ENCODE assay signal across 23 mouse cellular contexts in the genomic region with DNA sequence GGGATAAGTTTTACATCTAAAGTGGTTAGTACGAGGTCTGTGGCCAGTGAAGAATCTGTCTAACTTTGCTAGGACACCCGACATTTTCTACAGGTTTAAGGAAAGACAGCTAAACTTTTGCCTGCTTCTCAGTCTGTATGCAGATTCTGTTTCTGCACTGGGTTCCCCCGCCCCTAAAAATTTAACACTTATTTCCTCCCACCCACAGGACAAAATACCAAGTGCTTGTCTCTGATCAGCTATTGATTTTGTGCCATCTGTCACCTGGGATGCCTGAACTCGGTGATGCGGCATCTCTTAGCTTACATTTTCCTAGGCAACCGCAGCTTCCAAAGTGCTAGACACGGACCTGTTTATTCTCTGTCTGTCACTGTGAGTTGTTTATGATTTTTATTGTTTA.
DNase-seq lines count a peak whose midpoint lies in the region; ATAC-seq and TF ChIP-seq lines count a peak whose summit lies in the region.
"Had no signal": no experiment of that assay in that cellular context is flagged by ENCODE, and none has a peak within 500 bp of the region (broad histone marks: within the 10 kb centered on the region; RNA-seq: fewer than 3 reads in every experiment).

No protein-coding gene starts in this region.

- H3K27me3 ChIP-seq in forebrain, embryonic 13.5 days: no peaks in the 10 kb centered on the region
- H3K27me3 ChIP-seq in forebrain, embryonic 10.5 days (ENCODE audit: poor library complexity, severe bottlenecking): no peaks in the 10 kb centered on the region
- no peaks in the 10 kb centered on the region for H3K27me3 ChIP-seq in heart, embryonic 10.5 days (ENCODE audit: insufficient read depth, poor library complexity, severe bottlenecking)
- H3K27me3 ChIP-seq: embryonic facial prominence, embryonic 12.5 days; embryonic facial prominence, embryonic 15.5 days; forebrain, embryonic 15.5 days; hindbrain, embryonic 12.5 days; hindbrain, embryonic 15.5 days had no signal

- H3K4me2 ChIP-seq in forebrain, embryonic 13.5 days: no peak overlapping the region
- H3K4me2 ChIP-seq: embryonic facial prominence, embryonic 12.5 days; embryonic facial prominence, embryonic 15.5 days; forebrain, embryonic 15.5 days; heart, embryonic 11.5 days; hindbrain, embryonic 12.5 days; hindbrain, embryonic 15.5 days had no signal

- TF ChIP-seq CTCF in layer of hippocampus, adult 2 months (conservative IDR thresholded peaks at IDR 0.05): no peak

- no peak overlapping the region for H3K9ac ChIP-seq in forebrain, embryonic 13.5 days
- H3K9ac ChIP-seq: embryonic facial prominence, embryonic 12.5 days; embryonic facial prominence, embryonic 15.5 days; forebrain, embryonic 15.5 days; hindbrain, embryonic 12.5 days; hindbrain, embryonic 15.5 days had no signal

- no peak overlapping the region for H3K27ac ChIP-seq in forebrain, embryonic 13.5 days
- H3K27ac ChIP-seq in forebrain, embryonic 10.5 days: no peak overlapping the region
- H3K27ac ChIP-seq in heart, embryonic 10.5 days: no peak overlapping the region
- peak overlapping the region; percentile 70 for H3K27ac ChIP-seq in layer of hippocampus, adult 2 months
- H3K27ac ChIP-seq: embryonic facial prominence, embryonic 12.5 days; embryonic facial prominence, embryonic 15.5 days; forebrain, embryonic 15.5 days; heart, adult 2 months; hindbrain, embryonic 12.5 days; hindbrain, embryonic 15.5 days had no signal

- no peaks in the 10 kb centered on the region for H3K36me3 ChIP-seq in forebrain, embryonic 13.5 days (ENCODE audit: poor library complexity, severe bottlenecking)
- H3K36me3 ChIP-seq in forebrain, embryonic 10.5 days (replicated peaks): no peaks in the 10 kb centered on the region
- no peaks in the 10 kb centered on the region for H3K36me3 ChIP-seq in heart, embryonic 10.5 days
- H3K36me3 ChIP-seq: embryonic facial prominence, embryonic 12.5 days; embryonic facial prominence, embryonic 15.5 days; forebrain, embryonic 15.5 days; hindbrain, embryonic 12.5 days; hindbrain, embryonic 15.5 days had no signal

- DNase-seq in forebrain, embryonic 10.5 days (ENCODE audit: extremely low spot score, low spot score): no peak
- DNase-seq in heart, adult 11 months: peak; percentile 72
- DNase-seq in heart, embryonic 10.5 days (ENCODE audit: low spot score): no peak
- DNase-seq in layer of hippocampus, adult 2 months (ENCODE audit: low spot score in 2 of 2): peak; percentile 46 to 66
- no peak for DNase-seq in layer of hippocampus, postnatal 25 days (ENCODE audit: extremely low spot score in 1 of 2, low spot score in 1 of 2)
- peak; percentile 47 for DNase-seq in layer of hippocampus, adult 9-11 months
- DNase-seq: adrenal gland, adult 8-10 months; adrenal gland, postnatal 25 days; cerebellum, adult 11 months; cerebellum, adult 2 months; cerebellum, adult 9-11 months; cerebellum, postnatal 25 days; gastrocnemius, postnatal 25 days; heart, adult 2 months had no signal

- no peaks in the 10 kb centered on the region for H3K9me3 ChIP-seq in forebrain, embryonic 13.5 days (replicated peaks)
- H3K9me3 ChIP-seq in forebrain, embryonic 10.5 days: no peaks in the 10 kb centered on the region
- no peaks in the 10 kb centered on the region for H3K9me3 ChIP-seq in heart, embryonic 10.5 days
- H3K9me3 ChIP-seq: embryonic facial prominence, embryonic 12.5 days; embryonic facial prominence, embryonic 15.5 days; forebrain, embryonic 15.5 days; hindbrain, embryonic 12.5 days; hindbrain, embryonic 15.5 days had no signal

- peak; percentile 24; the same call in 1 of the 2 replicates for ATAC-seq in forebrain, embryonic 13.5 days
- ATAC-seq in frontal cortex, adult (ENCODE audit: low TSS enrichment): no peak
- ATAC-seq: activated CD4-positive, CD25-positive, alpha-beta regulatory T cell, adult 4 months; forebrain, embryonic 15.5 days had no signal

- peaks cover 15% of the 10 kb centered on the region for H3K4me1 ChIP-seq in forebrain, embryonic 13.5 days
- H3K4me1 ChIP-seq in forebrain, embryonic 10.5 days: peaks cover 10% of the 10 kb centered on the region
- no peaks in the 10 kb centered on the region for H3K4me1 ChIP-seq in heart, embryonic 10.5 days
- H3K4me1 ChIP-seq: embryonic facial prominence, embryonic 12.5 days; embryonic facial prominence, embryonic 15.5 days; hindbrain, embryonic 12.5 days had no signal

- WGBS in forebrain, embryonic 13.5 days: 68% methylated on average over 7 of the region's 7 CpGs
- 87% methylated on average over 7 of the region's 7 CpGs for WGBS in forebrain, embryonic 10.5 days
- 83% methylated on average over 7 of the region's 7 CpGs for WGBS in heart, embryonic 10.5 days

- no peak overlapping the region for H3K4me3 ChIP-seq in forebrain, embryonic 13.5 days
- H3K4me3 ChIP-seq in forebrain, embryonic 10.5 days: no peak overlapping the region
- no peak overlapping the region for H3K4me3 ChIP-seq in heart, embryonic 10.5 days
- H3K4me3 ChIP-seq in layer of hippocampus, adult 2 months: no peak overlapping the region
- H3K4me3 ChIP-seq: embryonic facial prominence, embryonic 12.5 days; embryonic facial prominence, embryonic 15.5 days; forebrain, embryonic 15.5 days; heart, adult 2 months; hindbrain, embryonic 12.5 days; hindbrain, embryonic 15.5 days had no signal

Comparison
In these comparisons a context has a peak if more than half of its experiments do, and no peak if none do; other contexts are left out.
1. DNase-seq: peak in heart, adult 11 months (single experiment), layer of hippocampus, adult 2 months (2 of 2) and layer of hippocampus, adult 9-11 months (single experiment); none in forebrain, embryonic 10.5 days (single experiment), heart, embryonic 10.5 days (single experiment) and layer of hippocampus, postnatal 25 days (0 of 2).